Mouse (Mus musculus): ENCODE data around the gene Pitpnm1. TPM values are rescaled to one million over a fixed set of nuclear protein-coding genes. Genes with fewer than 3 reads are reported as not detected.
A peak's percentile ranks its signal among the peaks of the same experiment; 100 is the strongest.

Pitpnm1 gene
- polyA plus RNA-seq, 1 experiment from 2014 or later, result 26.2 TPM

GRCm38 (mm10) chr19:4159049-4159448 lies 59.3 kb downstream of the Pitpnm1 start:
- no peak for ATAC-seq (ENCODE audit: low FRiP score, low read depth)
- Histone ChIP-seq H3K4me2 (replicated peaks) (no peak overlapping the region), H3K9ac (no peak overlapping the region), H3K9me3 (no peaks in the 10 kb centered on the region), H3K4me3 (no peak overlapping the region), H3K27ac (no peak overlapping the region), H3K27me3 (replicated peaks) (no peaks in the 10 kb centered on the region), H3K4me1 (peaks cover 8% of the 10 kb centered on the region), H3K36me3 (peaks cover 54% of the 10 kb centered on the region)
- 96% methylated on average over 8 of the region's 8 CpGs for WGBS

- peak within 1 kb of the TSS; percentile 68 for H3K4me3 ChIP-seq
- peak; percentile 93 for ATAC-seq (ENCODE audit: low FRiP score, low read depth)
- no peaks in the 10 kb centered on the region for H3K27me3 ChIP-seq (replicated peaks)
- H3K4me1 ChIP-seq, result peaks cover 8% of the 10 kb centered on the region
- peak within 1 kb of the TSS; percentile 82 for H3K9ac ChIP-seq
- H3K4me2 ChIP-seq (replicated peaks), result peak within 1 kb of the TSS; percentile 97
- H3K9me3 ChIP-seq, result no peaks in the 10 kb centered on the region
- peak within 1 kb of the TSS; percentile 62 for H3K27ac ChIP-seq
- peaks cover 32% of the 10 kb centered on the region for H3K36me3 ChIP-seq
- WGBS, result 7% methylated on average over 42 of the region's 42 CpGs
Observed at GRCm38 (mm10) chr19:4162646-4163542, 63.1 kb downstream of the Pitpnm1 start, which contains the start of gene Rps6kb2. TSS of gene Rps6kb2 (minus strand) at chr19:4163354.

GRCm38 (mm10) chr19:4163543-4163887 lies 63.7 kb downstream of the Pitpnm1 start:
- ATAC-seq (ENCODE audit: low FRiP score, low read depth), result peak; percentile 30

More at GRCm38 (mm10) chr19:4163543-4163887, 63.7 kb downstream of the Pitpnm1 start:
- H3K27me3 ChIP-seq (replicated peaks), result no peaks in the 10 kb centered on the region
- H3K27ac ChIP-seq, result peak overlapping the region; percentile 62
- peak overlapping the region; percentile 48; the same call in 1 of the 2 replicates for H3K9ac ChIP-seq
- 41% methylated on average over 4 of the region's 4 CpGs for WGBS
- peak overlapping the region; percentile 68 for H3K4me3 ChIP-seq
- peaks cover 8% of the 10 kb centered on the region for H3K4me1 ChIP-seq
- H3K36me3 ChIP-seq, result peaks cover 25% of the 10 kb centered on the region
- peak overlapping the region; percentile 97 for H3K4me2 ChIP-seq (replicated peaks)
- H3K9me3 ChIP-seq, result no peaks in the 10 kb centered on the region

Other genes starting within 250 kb of the Pitpnm1 start
- gene Chka, start 248.2 kb upstream of the Pitpnm1 start, polyA plus RNA-seq (2016; fragmentation: Nextera tagmentation; extraction: Ambion mirVana), result 62.7 and 65.2 TPM in 2 replicates
- 19.7 and 22.0 TPM in 2 replicates for gene Tcirg1, start 192.9 kb upstream of the Pitpnm1 start, polyA plus RNA-seq (2016; fragmentation: Nextera tagmentation; extraction: Ambion mirVana)
- gene Ndufs8, start 187.2 kb upstream of the Pitpnm1 start, polyA plus RNA-seq (2016; fragmentation: Nextera tagmentation; extraction: Ambion mirVana), result 226 and 234 TPM in 2 replicates
- gene Aldh3b1, start 170.2 kb upstream of the Pitpnm1 start, polyA plus RNA-seq (2016; fragmentation: Nextera tagmentation; extraction: Ambion mirVana), result 0.84 and 0.87 TPM in 2 replicates
- gene Unc93b1, start 164.8 kb upstream of the Pitpnm1 start, polyA plus RNA-seq (2016; fragmentation: Nextera tagmentation; extraction: Ambion mirVana), result 8.4 and 11.1 TPM in 2 replicates
- gene Aldh3b3, start 141.4 kb upstream of the Pitpnm1 start, polyA plus RNA-seq (2016; fragmentation: Nextera tagmentation; extraction: Ambion mirVana), result not detected in 2 replicates
- gene Aldh3b2, start 127.7 kb upstream of the Pitpnm1 start, polyA plus RNA-seq (2016; fragmentation: Nextera tagmentation; extraction: Ambion mirVana), result 0.65 and 0.68 TPM in 2 replicates
- gene Acy3, start 113.4 kb upstream of the Pitpnm1 start, polyA plus RNA-seq (2016; fragmentation: Nextera tagmentation; extraction: Ambion mirVana), result 2.8 and 3.2 TPM in 2 replicates
- gene Tbx10, start 107.2 kb upstream of the Pitpnm1 start, polyA plus RNA-seq (2016; fragmentation: Nextera tagmentation; extraction: Ambion mirVana), result not detected in 2 replicates
- 20.6 and 22.8 TPM in 2 replicates for gene Nudt8, start 99.4 kb upstream of the Pitpnm1 start, polyA plus RNA-seq (2016; fragmentation: Nextera tagmentation; extraction: Ambion mirVana)
- 4.3 TPM in 2 replicates for gene Gm49405, start 99.4 kb upstream of the Pitpnm1 start, polyA plus RNA-seq (2016; fragmentation: Nextera tagmentation; extraction: Ambion mirVana)
- gene Doc2g, start 96.7 kb upstream of the Pitpnm1 start, polyA plus RNA-seq (2016; fragmentation: Nextera tagmentation; extraction: Ambion mirVana), result 4.5 and 6.0 TPM in 2 replicates
- gene Ndufv1, start 87.2 kb upstream of the Pitpnm1 start, polyA plus RNA-seq (2016; fragmentation: Nextera tagmentation; extraction: Ambion mirVana), result 201 and 209 TPM in 2 replicates
- gene Gstp1, start 62.0 kb upstream of the Pitpnm1 start, polyA plus RNA-seq (2016; fragmentation: Nextera tagmentation; extraction: Ambion mirVana), result 349 and 353 TPM in 2 replicates
- 1.8 and 2.8 TPM in 2 replicates for gene Gstp2, start 54.0 kb upstream of the Pitpnm1 start, polyA plus RNA-seq (2016; fragmentation: Nextera tagmentation; extraction: Ambion mirVana)
- gene Gstp3, start 40.4 kb upstream of the Pitpnm1 start, polyA plus RNA-seq (2016; fragmentation: Nextera tagmentation; extraction: Ambion mirVana), result not detected in 2 replicates
- gene Cabp2, start 18.4 kb upstream of the Pitpnm1 start, polyA plus RNA-seq (2016; fragmentation: Nextera tagmentation; extraction: Ambion mirVana), result not detected in 2 replicates
- 73.6 and 75.9 TPM in 2 replicates for gene Cdk2ap2, start 2.8 kb upstream of the Pitpnm1 start, polyA plus RNA-seq (2016; fragmentation: Nextera tagmentation; extraction: Ambion mirVana)
- 67.3 and 69.4 TPM in 2 replicates for gene Aip, start 25.9 kb downstream of the Pitpnm1 start, polyA plus RNA-seq (2016; fragmentation: Nextera tagmentation; extraction: Ambion mirVana)
- gene Gpr152, start 39.8 kb downstream of the Pitpnm1 start, polyA plus RNA-seq (2016; fragmentation: Nextera tagmentation; extraction: Ambion mirVana), result not detected in 2 replicates
- gene Cabp4, start 44.0 kb downstream of the Pitpnm1 start, polyA plus RNA-seq (2016; fragmentation: Nextera tagmentation; extraction: Ambion mirVana), result 0.13 and 0.19 TPM in 2 replicates
- 128 and 131 TPM in 2 replicates for gene Coro1b, start 48.6 kb downstream of the Pitpnm1 start, polyA plus RNA-seq (2016; fragmentation: Nextera tagmentation; extraction: Ambion mirVana)
- 0.92 and 0.94 TPM in 2 replicates for gene Ptprcap, start 53.6 kb downstream of the Pitpnm1 start, polyA plus RNA-seq (2016; fragmentation: Nextera tagmentation; extraction: Ambion mirVana)
- gene Rps6kb2, start 63.4 kb downstream of the Pitpnm1 start, polyA plus RNA-seq (2016; fragmentation: Nextera tagmentation; extraction: Ambion mirVana), result 62.3 and 71.7 TPM in 2 replicates
- gene Carns1, start 75.5 kb downstream of the Pitpnm1 start, polyA plus RNA-seq (2016; fragmentation: Nextera tagmentation; extraction: Ambion mirVana), result 3.9 and 4.8 TPM in 2 replicates
- 1.1 and 1.4 TPM in 2 replicates for gene Tbc1d10c, start 91.3 kb downstream of the Pitpnm1 start, polyA plus RNA-seq (2016; fragmentation: Nextera tagmentation; extraction: Ambion mirVana)
- gene Ppp1ca, start 92.1 kb downstream of the Pitpnm1 start, polyA plus RNA-seq (2016; fragmentation: Nextera tagmentation; extraction: Ambion mirVana), result 753 and 767 TPM in 2 replicates
- gene Rad9a, start 101.7 kb downstream of the Pitpnm1 start, polyA plus RNA-seq (2016; fragmentation: Nextera tagmentation; extraction: Ambion mirVana), result 25.9 and 34.0 TPM in 2 replicates
- gene Clcf1, start 114.2 kb downstream of the Pitpnm1 start, polyA plus RNA-seq (2016; fragmentation: Nextera tagmentation; extraction: Ambion mirVana), result 0.87 and 0.95 TPM in 2 replicates
- gene AC109138.7, start 114.4 kb downstream of the Pitpnm1 start, polyA plus RNA-seq (2016; fragmentation: Nextera tagmentation; extraction: Ambion mirVana), result not detected in 2 replicates
- 18.7 and 19.8 TPM in 2 replicates for gene Pold4, start 131.9 kb downstream of the Pitpnm1 start, polyA plus RNA-seq (2016; fragmentation: Nextera tagmentation; extraction: Ambion mirVana)
- gene Ssh3, start 169.2 kb downstream of the Pitpnm1 start, polyA plus RNA-seq (2016; fragmentation: Nextera tagmentation; extraction: Ambion mirVana), result 5.9 and 7.0 TPM in 2 replicates
- 18.5 and 19.0 TPM in 2 replicates for gene Ankrd13d, start 183.1 kb downstream of the Pitpnm1 start, polyA plus RNA-seq (2016; fragmentation: Nextera tagmentation; extraction: Ambion mirVana)
- 19.7 and 21.2 TPM in 2 replicates for gene Grk2, start 206.2 kb downstream of the Pitpnm1 start, polyA plus RNA-seq (2016; fragmentation: Nextera tagmentation; extraction: Ambion mirVana)

Data from neural tube, embryonic 12.5 days (tissue).